Comparison of ENCODE assay signal across 27 mouse cellular contexts in genomic region chr7:133450246-133450645, GRCm38 (mm10).
A peak's percentile ranks its signal among the peaks of the same experiment; 100 is the strongest.
DNase-seq lines count a peak whose midpoint lies in the region; ATAC-seq and TF ChIP-seq lines count a peak whose summit lies in the region.
"Had no signal": no experiment of that assay in that cellular context is flagged by ENCODE, and none has a peak within 500 bp of the region (broad histone marks: within the 10 kb centered on the region; RNA-seq: fewer than 3 reads in every experiment).

No protein-coding gene starts in this region.

- H3K4me3 ChIP-seq in cerebellum, adult 2 months (replicated peaks; ENCODE audit: insufficient read depth, low read depth, low read length): no peak overlapping the region
- no peak overlapping the region for H3K4me3 ChIP-seq in lung, postnatal 0 days (ENCODE audit: low read depth, low read length)
- H3K4me3 ChIP-seq: embryonic facial prominence, embryonic 13.5 days; forebrain, embryonic 10.5 days; forebrain, embryonic 15.5 days; heart, embryonic 15.5 days; midbrain, embryonic 15.5 days; neural tube, embryonic 15.5 days had no signal

- H3K9me3 ChIP-seq in lung, postnatal 0 days (ENCODE audit: low read length): no peaks in the 10 kb centered on the region
- H3K9me3 ChIP-seq: embryonic facial prominence, embryonic 13.5 days; forebrain, embryonic 10.5 days; forebrain, embryonic 15.5 days; heart, embryonic 15.5 days; midbrain, embryonic 15.5 days; neural tube, embryonic 15.5 days had no signal

- no peak for TF ChIP-seq CTCF in cerebellum, adult 2 months (IDR thresholded peaks at IDR 0.05; ENCODE audit: borderline replicate concordance, insufficient read depth, low read depth, low read length)
- no peak for TF ChIP-seq CTCF in lung, postnatal 0 days (IDR thresholded peaks at IDR 0.05)

- H3K27me3 ChIP-seq in cerebellum, adult 2 months (ENCODE audit: control insufficient read depth, insufficient read depth, low read length): no peaks in the 10 kb centered on the region
- no peaks in the 10 kb centered on the region for H3K27me3 ChIP-seq in lung, postnatal 0 days (replicated peaks; ENCODE audit: insufficient read depth, low read length)
- H3K27me3 ChIP-seq: embryonic facial prominence, embryonic 13.5 days; forebrain, embryonic 15.5 days; heart, embryonic 15.5 days; midbrain, embryonic 15.5 days; neural tube, embryonic 15.5 days; Patski had no signal

- peak; percentile 42 to 58 for DNase-seq in cerebellum, adult 18-20 months
- no peak for DNase-seq in cerebellum, postnatal 14 days
- DNase-seq in cerebellum, adult 2 months: peak; percentile 31 to 55
- DNase-seq in cerebellum, postnatal 10 days: peak; percentile 27 to 28
- peak; percentile 27 for DNase-seq in gastrocnemius, postnatal 25 days
- DNase-seq in urinary bladder, postnatal 36 days (ENCODE audit: low spot score in 2 of 2): no peak
- no peak for DNase-seq in lung, postnatal 0 days (ENCODE audit: low spot score)
- DNase-seq in right cerebral cortex, postnatal 25 days: no peak
- DNase-seq: kidney, adult 2 months; layer of hippocampus, postnatal 36 days; liver; lung, adult 2 months; lung, postnatal 14 days; retina, postnatal 1 day; right cerebral cortex, postnatal 14 days; spleen, adult 18-20 months; thymus, postnatal 14 days had no signal

- H3K36me3 ChIP-seq in lung, postnatal 0 days (ENCODE audit: insufficient read depth, low read length): no peaks in the 10 kb centered on the region
- H3K36me3 ChIP-seq: embryonic facial prominence, embryonic 13.5 days; forebrain, embryonic 10.5 days; forebrain, embryonic 15.5 days; heart, embryonic 15.5 days; midbrain, embryonic 15.5 days; neural tube, embryonic 15.5 days had no signal

- no peak overlapping the region for H3K4me2 ChIP-seq in lung, postnatal 0 days (replicated peaks; ENCODE audit: low read depth, low read length)
- H3K4me2 ChIP-seq: embryonic facial prominence, embryonic 13.5 days; forebrain, embryonic 15.5 days; heart, embryonic 15.5 days; midbrain, embryonic 15.5 days; neural tube, embryonic 15.5 days had no signal

- no peak overlapping the region for H3K27ac ChIP-seq in cerebellum, adult 2 months (ENCODE audit: insufficient read depth, low read length)
- H3K27ac ChIP-seq in lung, postnatal 0 days (ENCODE audit: low read length): no peak overlapping the region
- H3K27ac ChIP-seq: embryonic facial prominence, embryonic 13.5 days; forebrain, embryonic 10.5 days; forebrain, embryonic 15.5 days; heart, embryonic 15.5 days; kidney, postnatal 0 days; liver, embryonic 14.5 days; midbrain, embryonic 15.5 days; neural tube, embryonic 15.5 days had no signal

- TF ChIP-seq EP300 in lung, postnatal 0 days (IDR thresholded peaks at IDR 0.05): no peak

- ATAC-seq in lung, postnatal 0 days: no peak
- ATAC-seq: forebrain, embryonic 15.5 days; hindbrain, embryonic 16.5 days; midbrain, embryonic 15.5 days; Patski had no signal

- H3K9ac ChIP-seq in lung, postnatal 0 days (replicated peaks; ENCODE audit: low read depth): no peak overlapping the region
- H3K9ac ChIP-seq: embryonic facial prominence, embryonic 13.5 days; forebrain, embryonic 15.5 days; heart, embryonic 15.5 days; liver, embryonic 14.5 days; midbrain, embryonic 15.5 days; neural tube, embryonic 15.5 days had no signal

- WGBS in cerebellum, adult 2 months: 35% methylated on average over 7 of the region's 7 CpGs
- 79% methylated on average over 7 of the region's 7 CpGs for WGBS in lung, postnatal 0 days

- TF ChIP-seq POLR2A in cerebellum, adult 2 months (IDR thresholded peaks at IDR 0.05; ENCODE audit: borderline replicate concordance, insufficient read depth, low read length): no peak

- H3K4me1 ChIP-seq in cerebellum, adult 2 months (ENCODE audit: control insufficient read depth, insufficient read depth, low read length): 0 out of 2 replicates have a peak, but pooled peaks cover 8% of the 10 kb centered on the region
- no peaks in the 10 kb centered on the region for H3K4me1 ChIP-seq in lung, postnatal 0 days (ENCODE audit: insufficient read depth, low read depth, low read length)
- H3K4me1 ChIP-seq: forebrain, embryonic 15.5 days; heart, embryonic 15.5 days; midbrain, embryonic 15.5 days; neural tube, embryonic 15.5 days had no signal

Comparison
In these comparisons a context has a peak if more than half of its experiments do, and no peak if none do; other contexts are left out.
1. DNase-seq: peak in cerebellum, adult 18-20 months (2 of 2), cerebellum, adult 2 months (2 of 2), cerebellum, postnatal 10 days (2 of 2) and gastrocnemius, postnatal 25 days (single experiment); none in cerebellum, postnatal 14 days (0 of 2), urinary bladder, postnatal 36 days (0 of 2), lung, postnatal 0 days (single experiment) and right cerebral cortex, postnatal 25 days (single experiment).